Mouse (Mus musculus): ENCODE results near the gene Zfhx3. TPM values are rescaled to one million over a fixed set of nuclear protein-coding genes. Genes with fewer than 3 reads are reported as not detected.

Gene Zfhx3
- polyA plus RNA-seq, 1 experiment from 2014 or later, result 6.2 TPM

DNA sequence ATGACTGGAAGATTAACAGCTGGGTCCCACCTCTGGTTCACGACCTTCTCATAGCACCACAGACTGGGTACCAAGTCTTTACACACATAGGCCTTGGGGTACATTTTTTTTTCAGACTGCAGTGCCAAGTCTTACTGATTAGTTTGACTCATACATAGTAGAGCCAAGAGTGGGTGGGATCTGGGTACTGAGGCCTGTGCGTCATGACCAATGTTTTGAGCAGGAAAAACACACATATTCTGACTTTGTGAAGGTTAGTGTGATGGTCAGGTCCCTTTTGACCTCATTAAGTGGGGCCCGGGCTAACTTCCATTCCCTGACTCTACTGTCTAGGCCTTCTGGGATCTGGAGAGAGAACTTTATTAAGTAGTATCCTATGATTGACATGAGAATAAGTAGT lies 853.6 kb downstream of the Zfhx3 start:
- peaks cover 61% of the 10 kb centered on the region for H3K36me3 ChIP-seq
- no peak overlapping the region for H3K9ac ChIP-seq
- no peaks in the 10 kb centered on the region for H3K27me3 ChIP-seq (replicated peaks)
- H3K4me2 ChIP-seq, result no peak overlapping the region
- H3K4me1 ChIP-seq, result peaks cover 26% of the 10 kb centered on the region
- peaks cover 10% of the 10 kb centered on the region for H3K9me3 ChIP-seq
- no peak overlapping the region for H3K4me3 ChIP-seq
- 87% methylated on average over 3 of the region's 3 CpGs for WGBS
- no peak overlapping the region for H3K27ac ChIP-seq (replicated peaks)
- no peak for ATAC-seq (ENCODE audit: extremely low read depth, insufficient number of reproducible peaks, low FRiP score, low TSS enrichment)

DNA sequence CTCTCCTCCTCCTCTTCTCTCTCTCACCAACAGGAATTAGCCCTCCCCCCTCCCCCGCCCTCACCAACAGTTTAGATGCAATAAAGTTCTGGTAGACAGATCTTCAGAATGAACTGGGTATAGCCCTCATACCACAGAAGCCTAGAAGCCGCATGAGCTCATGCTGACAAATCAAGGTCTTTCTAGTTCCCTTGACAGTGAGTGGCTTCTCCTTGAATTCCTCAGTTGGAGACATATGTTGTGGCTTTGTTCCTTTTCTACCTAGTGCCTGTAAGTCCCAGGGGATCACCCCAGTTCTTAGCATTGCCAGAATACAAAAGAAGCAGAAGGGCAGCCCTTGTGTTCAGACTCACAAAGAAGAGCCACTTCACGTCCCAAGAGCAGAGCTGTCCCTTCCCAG lies 854.4 kb downstream of the Zfhx3 start:
- Histone ChIP-seq H3K27me3 (replicated peaks) (no peaks in the 10 kb centered on the region), H3K4me3 (no peak overlapping the region), H3K36me3 (peaks cover 68% of the 10 kb centered on the region), H3K9me3 (peaks cover 10% of the 10 kb centered on the region), H3K27ac (replicated peaks) (peak overlapping the region; percentile 56; the same call in 1 of the 2 replicates), H3K9ac (no peak overlapping the region), H3K4me2 (no peak overlapping the region), H3K4me1 (peaks cover 26% of the 10 kb centered on the region)
- 82% methylated on average over 3 of the region's 3 CpGs for WGBS
- no peak for ATAC-seq (ENCODE audit: extremely low read depth, insufficient number of reproducible peaks, low FRiP score, low TSS enrichment)

DNA sequence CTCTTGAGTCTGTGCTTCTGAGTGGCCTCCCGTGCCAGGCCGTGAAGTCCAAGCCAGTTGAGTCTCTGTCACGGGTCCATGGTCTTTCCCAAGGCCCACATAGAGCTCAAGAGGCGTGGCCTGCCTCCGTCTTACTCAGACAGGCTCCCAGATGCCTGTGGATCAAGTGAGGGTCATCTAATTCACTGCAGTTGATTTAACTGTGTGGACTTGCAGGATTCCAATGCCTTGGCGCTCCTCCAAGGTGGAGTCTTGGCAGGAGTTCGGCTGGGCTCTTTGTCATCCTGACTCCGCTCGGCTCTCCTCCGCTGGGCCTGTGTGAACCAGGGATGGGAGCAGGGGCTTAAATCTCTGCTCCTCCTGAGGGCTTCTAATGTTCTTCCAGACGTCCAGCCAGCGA lies 855.6 kb downstream of the Zfhx3 start:
- H3K9me3 ChIP-seq, result peaks cover under 1% of the 10 kb centered on the region; the same call in 1 of the 2 replicates
- H3K9ac ChIP-seq, result no peak overlapping the region
- H3K27ac ChIP-seq (replicated peaks), result peak overlapping the region; percentile 56
- H3K4me3 ChIP-seq, result no peak overlapping the region
- H3K4me1 ChIP-seq, result peaks cover 28% of the 10 kb centered on the region
- no peaks in the 10 kb centered on the region for H3K27me3 ChIP-seq (replicated peaks)
- ATAC-seq (ENCODE audit: extremely low read depth, insufficient number of reproducible peaks, low FRiP score, low TSS enrichment), result peak; percentile 49; the same call in 1 of the 2 replicates
- peaks cover 64% of the 10 kb centered on the region for H3K36me3 ChIP-seq
- WGBS, result 44% methylated on average over 12 of the region's 12 CpGs
- no peak overlapping the region for H3K4me2 ChIP-seq

DNA sequence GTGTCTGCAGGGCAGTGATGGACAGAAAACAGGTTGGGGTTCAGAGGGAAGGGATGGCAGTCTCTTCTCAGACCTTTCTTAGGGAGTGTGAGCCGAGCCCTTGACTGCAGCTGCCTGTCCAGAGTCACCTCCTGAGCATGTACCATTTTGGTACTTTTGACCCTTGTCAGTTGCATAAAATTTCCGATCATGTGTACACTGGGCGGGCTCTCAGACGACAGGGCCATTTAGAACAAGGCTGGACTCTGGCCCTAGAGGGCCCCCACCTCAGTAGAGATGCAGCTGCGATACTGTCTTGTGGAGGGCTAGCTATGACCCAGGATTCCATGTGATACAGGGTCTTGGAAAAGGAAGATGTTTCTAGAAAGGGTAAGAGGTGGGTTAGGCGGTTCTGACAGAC lies 856.8 kb downstream of the Zfhx3 start:
- Histone ChIP-seq H3K36me3 (peaks cover 57% of the 10 kb centered on the region), H3K27me3 (replicated peaks) (no peaks in the 10 kb centered on the region), H3K27ac (replicated peaks) (no peak overlapping the region), H3K9ac (no peak overlapping the region), H3K4me2 (no peak overlapping the region), H3K4me1 (peaks cover 28% of the 10 kb centered on the region), H3K9me3 (no peaks in the 10 kb centered on the region; the same call in 1 of the 2 replicates), H3K4me3 (no peak overlapping the region)
- ATAC-seq (ENCODE audit: extremely low read depth, insufficient number of reproducible peaks, low FRiP score, low TSS enrichment), result no peak
- 76% methylated on average over 6 of the region's 6 CpGs for WGBS

DNA sequence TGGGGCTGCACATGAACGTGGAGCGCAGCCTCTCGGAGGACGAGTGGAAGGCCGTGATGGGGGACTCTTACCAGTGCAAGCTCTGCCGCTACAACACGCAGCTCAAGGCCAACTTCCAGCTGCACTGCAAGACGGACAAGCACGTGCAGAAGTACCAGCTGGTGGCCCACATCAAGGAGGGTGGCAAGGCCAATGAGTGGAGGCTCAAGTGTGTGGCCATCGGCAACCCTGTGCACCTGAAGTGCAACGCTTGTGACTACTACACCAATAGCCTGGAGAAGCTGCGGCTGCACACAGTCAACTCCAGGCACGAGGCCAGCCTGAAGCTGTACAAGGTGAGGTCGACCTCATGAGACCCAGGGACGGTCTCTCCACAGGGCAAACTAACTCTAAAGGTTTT lies 857.9 kb downstream of the Zfhx3 start:
- peaks cover 34% of the 10 kb centered on the region for H3K4me1 ChIP-seq
- H3K4me2 ChIP-seq, result no peak overlapping the region
- no peak overlapping the region for H3K27ac ChIP-seq (replicated peaks)
- no peaks in the 10 kb centered on the region; the same call in 1 of the 2 replicates for H3K9me3 ChIP-seq
- no peak overlapping the region for H3K4me3 ChIP-seq
- no peak for ATAC-seq (ENCODE audit: extremely low read depth, insufficient number of reproducible peaks, low FRiP score, low TSS enrichment)
- WGBS, result 88% methylated on average over 15 of the region's 15 CpGs
- no peak overlapping the region for H3K9ac ChIP-seq
- peaks cover 46% of the 10 kb centered on the region for H3K36me3 ChIP-seq
- H3K27me3 ChIP-seq (replicated peaks), result no peaks in the 10 kb centered on the region

DNA sequence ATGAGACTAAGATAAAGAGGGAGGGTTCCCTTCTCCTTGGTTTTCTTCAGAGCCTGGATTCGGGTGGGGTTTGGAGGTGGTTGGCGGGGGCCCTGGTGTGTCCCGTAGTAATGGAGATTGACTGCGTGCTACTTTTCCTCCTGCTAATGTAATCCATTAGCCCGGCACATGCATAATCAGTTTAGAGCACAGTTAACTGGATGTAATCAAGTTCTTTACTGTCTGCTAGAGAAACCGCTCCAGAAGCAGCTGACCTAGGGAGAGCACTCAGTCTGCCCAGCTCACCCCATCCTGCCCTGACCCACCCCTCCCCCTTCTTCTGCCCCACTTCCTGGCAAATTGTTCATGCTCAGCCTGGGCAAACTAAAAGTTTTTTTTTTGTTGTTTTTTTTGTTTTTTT lies 860.6 kb downstream of the Zfhx3 start:
- H3K4me3 ChIP-seq, result no peak overlapping the region
- peaks cover 23% of the 10 kb centered on the region for H3K4me1 ChIP-seq
- H3K27ac ChIP-seq (replicated peaks), result no peak overlapping the region
- WGBS, result 76% methylated on average over 6 of the region's 6 CpGs
- no peak overlapping the region for H3K9ac ChIP-seq
- H3K9me3 ChIP-seq, result no peaks in the 10 kb centered on the region
- no peaks in the 10 kb centered on the region for H3K27me3 ChIP-seq (replicated peaks)
- H3K4me2 ChIP-seq, result no peak overlapping the region
- peaks cover 34% of the 10 kb centered on the region for H3K36me3 ChIP-seq
- no peak for ATAC-seq (ENCODE audit: extremely low read depth, insufficient number of reproducible peaks, low FRiP score, low TSS enrichment)

DNA sequence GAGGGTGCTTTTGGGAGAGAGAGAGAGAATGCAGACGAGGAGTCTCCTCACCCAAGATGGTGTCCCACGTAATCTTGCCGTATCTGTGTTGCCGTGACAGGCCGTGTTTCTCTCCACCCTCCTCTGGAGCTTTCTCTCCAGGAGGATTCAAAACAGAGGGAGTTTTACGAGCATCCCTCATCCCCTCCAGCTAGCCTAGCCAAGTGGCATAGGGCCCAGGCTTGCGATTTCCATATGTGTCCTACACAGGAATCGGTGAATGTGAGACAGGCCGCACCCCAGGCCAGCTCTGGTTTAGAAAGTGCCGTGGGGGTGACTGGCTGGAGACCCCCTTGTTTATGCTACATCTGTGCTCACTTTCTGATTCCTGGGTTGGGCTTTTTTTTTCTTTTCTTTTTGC lies 869.2 kb downstream of the Zfhx3 start:
- no peak overlapping the region for H3K4me2 ChIP-seq
- no peak overlapping the region for H3K27ac ChIP-seq (replicated peaks)
- H3K9ac ChIP-seq, result no peak overlapping the region
- H3K9me3 ChIP-seq, result no peaks in the 10 kb centered on the region
- H3K4me1 ChIP-seq, result peaks cover 13% of the 10 kb centered on the region; the same call in 1 of the 2 replicates
- 81% methylated on average over 10 of the region's 10 CpGs for WGBS
- no peak for ATAC-seq (ENCODE audit: extremely low read depth, insufficient number of reproducible peaks, low FRiP score, low TSS enrichment)
- H3K4me3 ChIP-seq, result no peak overlapping the region
- H3K36me3 ChIP-seq, result 0 out of 2 replicates have a peak, but pooled peaks cover 7% of the 10 kb centered on the region
- no peaks in the 10 kb centered on the region for H3K27me3 ChIP-seq (replicated peaks)

DNA sequence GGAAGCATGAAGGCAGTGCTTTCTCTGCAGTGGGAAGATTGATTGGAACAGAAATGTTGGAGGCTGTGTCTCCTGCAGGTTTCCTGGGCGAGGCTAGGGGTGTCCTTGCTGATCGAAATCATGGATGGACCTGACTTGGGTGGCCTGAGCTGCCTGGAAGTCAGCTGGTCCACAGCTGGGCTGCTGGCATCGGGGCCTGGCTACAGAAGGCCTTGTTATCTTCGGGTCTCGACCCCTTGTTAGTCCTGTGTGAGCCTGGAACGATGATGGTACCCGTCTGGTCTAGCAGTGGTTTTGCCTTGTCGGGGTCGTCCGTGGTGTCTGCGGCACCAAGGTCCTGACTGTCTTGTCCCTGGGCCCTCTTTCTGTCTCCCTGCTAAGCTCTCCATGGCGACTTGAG lies 870.9 kb downstream of the Zfhx3 start:
- peaks cover 13% of the 10 kb centered on the region; the same call in 1 of the 2 replicates for H3K4me1 ChIP-seq
- H3K9me3 ChIP-seq, result no peaks in the 10 kb centered on the region
- no peak overlapping the region for H3K4me2 ChIP-seq
- WGBS, result 59% methylated on average over 12 of the region's 12 CpGs
- H3K9ac ChIP-seq, result no peak overlapping the region
- no peaks in the 10 kb centered on the region for H3K27me3 ChIP-seq (replicated peaks)
- peak; percentile 14; the same call in 1 of the 2 replicates for ATAC-seq (ENCODE audit: extremely low read depth, insufficient number of reproducible peaks, low FRiP score, low TSS enrichment)
- H3K27ac ChIP-seq (replicated peaks), result no peak overlapping the region
- no peak overlapping the region for H3K4me3 ChIP-seq
- 0 out of 2 replicates have a peak, but pooled peaks cover 7% of the 10 kb centered on the region for H3K36me3 ChIP-seq

DNA sequence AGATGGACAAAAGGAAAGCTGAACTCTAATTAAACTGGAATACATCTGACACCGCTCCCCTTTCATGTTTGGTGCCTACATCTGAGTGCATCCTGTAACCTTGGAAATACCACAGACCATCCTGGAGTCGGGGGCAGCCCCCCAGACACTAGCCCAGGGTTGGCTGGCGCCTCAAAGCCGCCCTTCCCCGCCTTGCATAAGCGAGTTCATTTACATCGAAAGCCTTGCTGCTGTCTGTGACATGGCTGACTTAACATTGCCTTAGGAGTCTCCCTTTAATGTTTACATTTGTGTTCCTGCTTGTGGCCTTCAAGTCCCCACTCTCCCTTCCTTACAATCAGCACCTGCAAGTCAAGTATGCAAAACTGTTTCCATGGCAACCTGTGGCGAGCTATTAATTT lies 876.8 kb downstream of the Zfhx3 start:
- Histone ChIP-seq H3K27me3 (replicated peaks) (no peaks in the 10 kb centered on the region), H3K4me3 (no peak overlapping the region), H3K9me3 (no peaks in the 10 kb centered on the region), H3K4me2 (peak overlapping the region; percentile 67; the same call in 1 of the 2 replicates), H3K27ac (replicated peaks) (no peak overlapping the region), H3K36me3 (0 out of 2 replicates have a peak, but pooled peaks cover 4% of the 10 kb centered on the region), H3K9ac (no peak overlapping the region), H3K4me1 (peaks cover 38% of the 10 kb centered on the region)
- WGBS, result 35% methylated on average over 8 of the region's 8 CpGs
- ATAC-seq (ENCODE audit: extremely low read depth, insufficient number of reproducible peaks, low FRiP score, low TSS enrichment), result no peak

DNA sequence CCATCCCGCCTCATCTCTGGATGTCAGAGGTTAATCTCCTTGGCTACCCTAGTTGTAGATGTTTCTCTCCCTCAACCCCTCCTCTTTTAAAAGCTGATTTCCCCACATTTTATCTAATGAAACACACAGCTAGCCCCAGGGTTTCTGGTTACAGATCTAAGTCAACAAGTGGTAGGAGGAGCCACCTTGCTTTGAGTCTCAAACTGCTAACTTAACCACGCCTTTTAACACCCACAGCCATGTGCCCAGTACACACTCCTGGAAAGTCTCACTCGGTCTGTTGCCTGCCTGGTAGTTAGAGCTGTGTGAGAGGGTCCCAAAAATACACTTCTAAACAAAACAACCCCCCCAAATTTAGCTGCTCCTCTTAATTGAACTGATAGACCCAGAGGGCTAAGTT lies 877.4 kb downstream of the Zfhx3 start:
- H3K27me3 ChIP-seq (replicated peaks), result no peaks in the 10 kb centered on the region
- H3K9ac ChIP-seq, result no peak overlapping the region; the same call in 1 of the 2 replicates
- no peaks in the 10 kb centered on the region for H3K36me3 ChIP-seq
- ATAC-seq (ENCODE audit: extremely low read depth, insufficient number of reproducible peaks, low FRiP score, low TSS enrichment), result no peak
- no peak overlapping the region for H3K27ac ChIP-seq (replicated peaks)
- H3K4me2 ChIP-seq, result peak overlapping the region; percentile 67
- 14% methylated on average over 3 of the region's 3 CpGs for WGBS
- peak overlapping the region; percentile 44 for H3K4me3 ChIP-seq
- no peaks in the 10 kb centered on the region for H3K9me3 ChIP-seq
- H3K4me1 ChIP-seq, result peaks cover 34% of the 10 kb centered on the region

DNA sequence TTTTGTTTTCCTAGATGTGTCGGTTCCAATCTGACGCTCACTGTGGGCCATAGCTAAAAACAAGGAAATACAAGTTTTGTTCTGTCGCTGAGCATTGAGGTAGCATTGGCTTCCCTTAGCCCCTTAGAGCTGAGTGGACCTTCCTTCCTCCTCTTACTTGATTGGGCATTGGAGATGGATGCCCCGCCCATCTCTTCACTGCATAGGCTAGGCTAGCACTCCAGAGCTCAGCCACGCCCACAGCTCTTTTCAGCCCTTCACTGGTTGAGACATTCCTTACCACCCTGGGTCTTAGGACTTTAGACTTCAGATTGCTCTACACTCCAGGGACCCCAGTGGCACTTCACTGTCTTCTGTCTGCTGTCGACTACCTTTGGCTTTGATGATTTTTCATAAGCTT lies 878.2 kb downstream of the Zfhx3 start:
- ATAC-seq (ENCODE audit: extremely low read depth, insufficient number of reproducible peaks, low FRiP score, low TSS enrichment), result peak; percentile 62
- Histone ChIP-seq H3K9me3 (no peaks in the 10 kb centered on the region), H3K4me3 (peak overlapping the region; percentile 44), H3K4me2 (peak overlapping the region; percentile 67), H3K4me1 (peaks cover 34% of the 10 kb centered on the region), H3K27me3 (replicated peaks) (no peaks in the 10 kb centered on the region), H3K27ac (replicated peaks) (no peak overlapping the region), H3K9ac (peak overlapping the region; percentile 38), H3K36me3 (no peaks in the 10 kb centered on the region)
- WGBS, result 10% methylated on average over 6 of the region's 6 CpGs

DNA sequence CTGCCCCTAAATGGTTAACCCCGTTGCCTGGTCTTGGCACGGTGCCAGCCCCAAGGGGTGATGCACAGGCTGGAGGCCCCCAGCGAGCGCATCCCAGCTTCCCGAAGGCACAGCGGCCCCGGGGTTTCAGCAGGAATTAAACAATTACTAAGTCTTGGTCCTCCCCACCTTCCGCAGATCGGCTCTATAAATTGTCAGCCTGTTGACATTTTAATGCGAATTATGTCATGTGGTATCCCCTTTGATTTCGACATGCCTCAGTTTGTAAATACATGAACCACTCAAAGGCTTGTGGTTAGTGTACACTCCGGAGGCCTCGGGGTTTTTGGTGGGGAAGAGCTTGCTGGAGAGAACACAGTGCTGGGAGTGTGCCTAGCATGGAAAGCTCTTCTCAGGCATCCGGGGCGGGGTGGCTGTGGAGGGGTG lies 880.4 kb downstream of the Zfhx3 start:
- Histone ChIP-seq H3K36me3 (no peaks in the 10 kb centered on the region), H3K27me3 (replicated peaks) (no peaks in the 10 kb centered on the region), H3K4me2 (peak overlapping the region; percentile 4; the same call in 1 of the 2 replicates), H3K27ac (replicated peaks) (no peak overlapping the region), H3K4me1 (peaks cover 34% of the 10 kb centered on the region), H3K4me3 (no peak overlapping the region), H3K9me3 (no peaks in the 10 kb centered on the region), H3K9ac (no peak overlapping the region)
- ATAC-seq (ENCODE audit: extremely low read depth, insufficient number of reproducible peaks, low FRiP score, low TSS enrichment), result no peak
- WGBS, result 50% methylated on average over 15 of the region's 15 CpGs
